Mouse (Mus musculus) lung, embryonic 15.5 days (tissue): ENCODE results near the gene Alox12b. TPM values are rescaled to one million over a fixed set of nuclear protein-coding genes. Genes with fewer than 3 reads are reported as not detected.

Experiments used
- polyA plus RNA-seq: library from polyadenylated mRNA; unstranded; fragments of >200 nt; fragmentation: Nextera tagmentation; extraction: Ambion mirVana; gene quantifications from 2 replicates; pipeline ENCODE4 v1.2.1, GENCODE M21; 2015

The Alox12b gene
- polyA plus RNA-seq, 1 experiment from 2014 or later: not detected

Other genes starting within 250 kb of the Alox12b start
- not detected in 2 replicates for gene Odf4, start 229.9 kb upstream of the Alox12b start, polyA plus RNA-seq
- 21.2 and 24.4 TPM in 2 replicates for gene Arhgef15, start 199.5 kb upstream of the Alox12b start, polyA plus RNA-seq
- gene Slc25a35, start 188.9 kb upstream of the Alox12b start, polyA plus RNA-seq: 2.8 and 3.1 TPM in 2 replicates
- 46.2 and 46.6 TPM in 2 replicates for gene Rangrf, start 181.8 kb upstream of the Alox12b start, polyA plus RNA-seq
- gene Pfas, start 148.5 kb upstream of the Alox12b start, polyA plus RNA-seq: 31.4 and 33.4 TPM in 2 replicates
- gene Ctc1, start 141.1 kb upstream of the Alox12b start, polyA plus RNA-seq: 53.3 and 54.7 TPM in 2 replicates
- gene Aurkb, start 111.3 kb upstream of the Alox12b start, polyA plus RNA-seq: 207 and 211 TPM in 2 replicates
- gene Borcs6, start 97.3 kb upstream of the Alox12b start, polyA plus RNA-seq: 9.1 and 10.3 TPM in 2 replicates
- 69.3 and 71.1 TPM in 2 replicates for gene Tmem107, start 86.2 kb upstream of the Alox12b start, polyA plus RNA-seq
- gene Vamp2, start 68.5 kb upstream of the Alox12b start, polyA plus RNA-seq: 61.6 and 66.6 TPM in 2 replicates
- 21.7 and 24.0 TPM in 2 replicates for gene Per1, start 61.8 kb upstream of the Alox12b start, polyA plus RNA-seq
- gene Hes7, start 36.6 kb upstream of the Alox12b start, polyA plus RNA-seq: 0.52 and 0.60 TPM in 2 replicates
- gene 9130213A22Rik, start 34.4 kb upstream of the Alox12b start, polyA plus RNA-seq: 0.36 and 0.57 TPM in 2 replicates
- gene Aloxe3, start 31.1 kb upstream of the Alox12b start, polyA plus RNA-seq: 0.16 and 0.53 TPM in 2 replicates
- 0.29 and 0.67 TPM in 2 replicates for gene Alox8, start 40.9 kb downstream of the Alox12b start, polyA plus RNA-seq
- 0.07 and 0.08 TPM in 2 replicates for gene Gucy2e, start 80.0 kb downstream of the Alox12b start, polyA plus RNA-seq
- 24.3 and 24.6 TPM in 2 replicates for gene Cntrob, start 166.8 kb downstream of the Alox12b start, polyA plus RNA-seq
- 150 and 157 TPM in 2 replicates for gene Trappc1, start 167.0 kb downstream of the Alox12b start, polyA plus RNA-seq
- 0.74 and 1.1 TPM in 2 replicates for gene Kcnab3, start 169.3 kb downstream of the Alox12b start, polyA plus RNA-seq
- 12.0 and 14.8 TPM in 2 replicates for gene Rnf227, start 183.5 kb downstream of the Alox12b start, polyA plus RNA-seq
- gene Chd3, start 212.4 kb downstream of the Alox12b start, polyA plus RNA-seq: 56.7 and 59.4 TPM in 2 replicates
- gene Naa38, start 238.5 kb downstream of the Alox12b start, polyA plus RNA-seq: 151 and 168 TPM in 2 replicates
- 28.4 and 31.5 TPM in 2 replicates for gene Cyb5d1, start 238.6 kb downstream of the Alox12b start, polyA plus RNA-seq
- gene Tmem88, start 241.2 kb downstream of the Alox12b start, polyA plus RNA-seq: 46.7 and 49.8 TPM in 2 replicates